Mouse (Mus musculus) gastrocnemius, postnatal 25 days (tissue): ENCODE measurements around the gene Mthfs. TPM values are rescaled to one million over a fixed set of nuclear protein-coding genes. Genes with fewer than 3 reads are reported as not detected.
"Not testable (repeated sequence)": the region's sequence is repeated elsewhere in the genome, so short reads cannot be mapped to it uniquely, and the experiment has no call there.

Source experiments
- DNase-seq: peaks from one replicate; pipeline ENCODE4 v3.0.0; 2022
- total RNA-seq, 2 experiments: library from RNA; stranded (reverse); gene quantifications; 1 replicate in 1 of 2; 2 replicates in 1 of 2; pipeline ENCODE4 v1.2.3; 2021

Mthfs gene
- total RNA-seq, 2 experiments from 2014 or later, result 4.9 to 14.1 TPM

DNA sequence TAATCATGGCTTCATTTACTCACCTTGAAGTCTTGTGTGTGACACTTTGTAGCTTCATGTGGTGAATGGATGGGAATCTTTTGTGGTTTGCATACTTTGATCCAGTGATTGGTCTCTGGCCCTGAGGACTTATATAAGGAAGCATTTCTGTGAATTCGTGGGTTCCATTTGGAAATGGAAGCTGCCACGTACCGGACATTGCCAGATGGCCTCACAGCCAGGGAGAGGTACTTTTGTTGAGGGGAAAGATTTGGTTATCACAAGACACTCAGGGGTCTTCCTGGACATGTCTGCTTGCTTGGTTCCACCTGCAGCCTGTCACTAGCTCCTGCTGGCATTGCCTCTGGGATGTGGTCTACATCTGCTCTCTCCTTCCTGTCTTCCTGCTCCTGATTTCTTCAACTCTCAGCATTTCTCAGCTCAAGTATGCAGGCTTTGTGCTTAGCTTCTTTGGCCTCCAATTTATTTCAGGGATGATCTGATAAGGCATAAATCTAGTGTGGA, 30.1 kb downstream of the Mthfs start:
- not testable (repeated sequence) for DNase-seq

DNA sequence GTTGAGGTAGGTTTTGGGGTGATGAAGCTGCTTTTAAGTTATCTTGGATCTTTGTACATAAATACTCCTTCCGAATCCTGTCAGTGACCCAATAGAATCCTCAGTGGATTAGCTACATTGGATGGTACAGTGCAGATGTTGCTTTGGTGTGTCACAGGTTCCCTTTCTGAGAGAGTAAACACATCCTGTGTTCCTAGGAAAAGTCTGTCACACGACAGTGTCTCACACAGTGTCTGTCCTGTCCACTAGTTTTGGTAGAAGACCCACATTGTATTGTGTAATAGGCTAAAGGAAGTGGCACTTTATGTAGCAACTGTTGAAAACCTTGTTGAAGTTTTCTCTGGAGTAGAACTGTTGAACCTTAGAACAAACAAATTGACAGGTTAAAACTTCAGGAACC, 42.9 kb downstream of the Mthfs start:
- no peak for DNase-seq

- no peak for DNase-seq
These were observed 46.3 kb downstream of the Mthfs start for GRCm38 (mm10) chr9:89256556-89257335.

GRCm38 (mm10) chr9:89263968-89264367, 53.5 kb downstream of the Mthfs start:
- no peak for DNase-seq

DNA sequence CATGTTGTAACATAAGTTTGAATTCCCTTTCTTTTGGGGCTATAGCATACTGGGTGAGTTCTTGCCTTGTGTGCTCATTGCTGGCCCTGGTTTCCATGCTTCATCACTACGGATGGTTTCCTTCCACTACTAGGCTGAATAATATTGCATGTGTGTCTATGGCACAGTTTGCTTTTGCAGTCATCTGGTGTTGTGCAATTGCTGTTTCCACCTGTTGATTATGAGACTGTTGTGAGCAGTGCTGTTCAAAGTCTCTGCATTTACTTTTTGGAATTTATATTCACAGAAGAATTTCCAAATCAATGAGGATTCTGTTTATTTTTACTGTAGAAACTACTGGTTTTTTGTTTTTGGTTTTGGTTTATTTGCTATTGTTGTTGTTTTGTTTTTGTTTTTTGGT, 54.1 kb downstream of the Mthfs start:
- DNase-seq, result no peak

GRCm38 (mm10) chr9:89267093-89267492, 56.6 kb downstream of the Mthfs start:
- DNase-seq, result no peak

- no peak for DNase-seq
These were observed 57.1 kb downstream of the Mthfs start for GRCm38 (mm10) chr9:89267572-89267971.

DNA sequence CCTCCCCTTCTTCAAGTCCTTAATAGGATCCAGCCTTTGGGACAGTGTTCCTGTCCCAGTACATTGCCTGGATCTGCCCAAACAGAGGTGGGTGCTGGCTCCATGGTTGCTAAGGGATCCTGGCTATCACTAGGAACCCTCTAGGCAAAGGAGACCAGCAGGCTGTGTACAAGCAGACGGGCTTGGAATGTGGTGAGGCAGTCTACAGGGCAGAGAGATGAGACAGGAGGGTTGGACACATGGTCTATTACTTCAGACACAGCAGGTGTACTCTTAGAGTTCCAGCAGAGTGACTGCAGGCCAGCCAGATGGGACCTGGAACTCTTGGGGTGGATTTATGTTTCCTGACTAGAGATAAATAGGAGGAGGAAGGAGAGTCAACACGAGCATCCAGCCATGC, 59.9 kb downstream of the Mthfs start:
- no peak for DNase-seq

DNA sequence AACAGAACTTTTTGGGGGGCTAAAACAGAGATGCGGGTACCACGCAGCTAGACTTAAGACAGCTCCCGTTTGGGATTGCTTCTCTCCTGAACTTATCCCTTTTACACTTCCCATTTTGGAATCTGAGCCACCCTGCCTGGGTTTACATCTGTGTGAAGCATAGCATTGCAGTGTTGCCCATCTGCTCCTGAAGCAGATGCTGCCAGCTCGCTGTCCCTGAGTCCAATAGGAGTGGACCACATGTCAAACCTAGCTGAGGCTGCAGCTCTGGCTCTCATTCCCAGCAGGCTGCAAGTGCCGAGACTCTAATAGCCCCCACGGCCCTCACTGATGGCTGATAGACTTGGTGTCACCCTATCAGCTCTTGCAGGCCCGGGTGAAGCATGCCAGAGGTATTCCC, 63.3 kb downstream of the Mthfs start:
- DNase-seq, result no peak

- no peak for DNase-seq
These were observed 67.7 kb downstream of the Mthfs start for GRCm38 (mm10) chr9:89278207-89278606.

GRCm38 (mm10) chr9:89282374-89283068, 72.0 kb downstream of the Mthfs start:
- no peak for DNase-seq

GRCm38 (mm10) chr9:89288037-89288436, 77.6 kb downstream of the Mthfs start:
- DNase-seq, result no peak

- DNase-seq, result no peak
These were observed 82.9 kb downstream of the Mthfs start for GRCm38 (mm10) chr9:89293364-89293763.

GRCm38 (mm10) chr9:89294121-89294520, 83.6 kb downstream of the Mthfs start:
- DNase-seq, result no peak

DNA sequence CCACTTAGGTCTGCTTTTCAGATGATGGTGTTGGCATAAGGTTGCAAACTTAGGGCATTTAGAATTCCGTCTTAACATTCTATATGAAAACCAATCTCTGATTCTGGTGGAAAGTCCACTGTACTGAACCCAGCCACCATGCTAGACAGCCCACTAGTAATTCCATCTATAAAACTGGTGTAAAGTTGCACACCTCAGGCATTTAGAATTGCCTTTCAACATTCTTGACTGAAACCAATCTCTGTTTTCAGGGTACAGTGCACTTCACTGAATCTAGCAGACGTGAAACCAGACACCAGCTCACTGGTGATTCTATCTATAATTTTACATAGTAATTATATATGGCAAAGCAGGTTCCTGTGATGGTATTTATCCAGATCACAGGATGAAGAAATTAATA, 95.2 kb downstream of the Mthfs start:
- DNase-seq, result no peak

DNA sequence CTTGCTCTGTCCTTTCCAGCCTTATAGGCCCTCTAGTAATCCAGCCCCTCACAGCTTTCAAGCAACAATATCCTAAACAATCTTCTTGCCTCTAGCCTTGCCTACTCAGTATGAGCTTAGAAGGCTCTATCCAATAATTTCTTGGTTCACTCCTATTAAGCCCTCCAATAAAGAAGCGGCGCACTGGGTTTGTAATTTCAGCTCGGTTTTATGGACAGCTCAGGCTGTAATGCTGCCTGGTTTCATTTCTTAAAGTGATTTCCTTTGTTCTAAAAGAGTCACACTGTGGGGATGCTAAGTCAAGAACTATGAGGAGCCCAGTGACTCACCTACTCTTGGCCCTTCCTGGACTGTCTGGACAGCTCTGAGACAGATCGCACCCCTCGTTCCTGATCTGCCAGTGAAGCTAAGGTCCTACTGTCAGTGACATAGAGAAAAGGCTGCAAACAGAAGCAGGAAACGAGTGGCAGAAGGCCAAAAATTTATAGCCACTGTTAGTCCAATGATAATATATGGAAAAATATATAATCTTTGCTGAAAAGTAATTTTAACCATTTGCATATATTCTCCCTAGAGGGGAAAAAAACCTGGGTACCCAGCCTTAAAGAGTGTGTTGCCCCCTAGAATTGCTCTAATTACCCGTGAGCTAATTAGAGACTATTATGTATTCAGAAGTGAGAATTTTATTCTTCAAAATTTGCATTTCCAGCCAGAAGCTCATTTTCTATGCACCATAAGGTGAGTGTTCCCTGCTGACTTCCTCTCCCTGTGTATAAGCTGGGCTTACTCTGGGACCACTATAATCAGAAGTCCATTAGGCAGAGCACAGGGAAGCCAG, 98.1 kb downstream of the Mthfs start:
- no peak for DNase-seq

GRCm38 (mm10) chr9:89309195-89309535, 98.7 kb downstream of the Mthfs start:
- DNase-seq, result no peak

- no peak for DNase-seq
These were observed 101.2 kb downstream of the Mthfs start for GRCm38 (mm10) chr9:89311649-89312048.

DNA sequence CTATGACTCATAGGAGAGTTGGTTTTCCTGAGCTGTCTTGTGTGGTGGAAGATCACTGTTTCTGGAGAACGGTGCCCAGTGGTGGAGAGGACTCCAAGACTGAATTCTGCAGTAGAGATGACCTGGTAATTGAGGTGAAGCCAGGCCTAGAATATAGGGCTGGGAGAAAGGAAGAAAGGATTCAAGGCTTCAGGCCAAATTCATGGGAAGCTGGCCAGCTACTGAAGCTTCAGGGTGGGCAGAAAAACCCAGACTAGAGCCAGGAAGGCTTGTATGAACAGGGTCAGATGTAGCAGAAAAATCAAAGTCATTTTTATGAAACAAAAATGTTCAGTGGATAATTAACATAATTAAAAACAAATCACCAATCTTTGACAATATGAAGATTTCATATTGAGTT, 163.3 kb downstream of the Mthfs start:
- DNase-seq, result no peak

DNA sequence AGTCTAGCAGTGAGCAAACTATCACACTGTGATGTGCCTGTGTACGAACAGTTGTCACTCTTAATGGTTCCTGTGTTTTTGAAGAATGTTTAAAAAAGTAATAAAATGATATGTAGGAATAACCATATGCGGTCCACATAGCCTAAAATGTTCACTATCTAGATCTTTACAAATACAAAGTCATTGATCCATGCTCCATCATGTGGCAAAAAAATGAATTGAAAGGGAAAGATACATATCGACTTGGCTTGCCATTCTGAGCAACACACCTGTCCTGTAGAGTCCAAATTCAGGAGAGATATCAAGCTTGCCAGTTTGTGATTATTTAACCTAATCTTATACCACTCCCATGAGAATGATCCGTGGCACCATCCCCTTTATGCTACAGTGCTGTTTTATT, 164.2 kb downstream of the Mthfs start:
- DNase-seq, result no peak

GRCm38 (mm10) chr9:89403031-89403430, 192.6 kb downstream of the Mthfs start:
- DNase-seq, result no peak
